Mouse (Mus musculus) liver, embryonic 18 days (tissue): ENCODE results near the gene Acvr1b. TPM values are rescaled to one million over a fixed set of nuclear protein-coding genes. Genes with fewer than 3 reads are reported as not detected.

Experiments
- polyA plus RNA-seq: library from polyadenylated mRNA; depleted of rRNA; stranded (reverse); fragments of >200 nt; gene quantifications from 2 replicates; pipeline ENCODE4 v1.2.3, GENCODE M21; 2012; rRNA removed

Acvr1b gene
- polyA plus RNA-seq, result 5.0 and 6.3 TPM in 2 replicates

DNA sequence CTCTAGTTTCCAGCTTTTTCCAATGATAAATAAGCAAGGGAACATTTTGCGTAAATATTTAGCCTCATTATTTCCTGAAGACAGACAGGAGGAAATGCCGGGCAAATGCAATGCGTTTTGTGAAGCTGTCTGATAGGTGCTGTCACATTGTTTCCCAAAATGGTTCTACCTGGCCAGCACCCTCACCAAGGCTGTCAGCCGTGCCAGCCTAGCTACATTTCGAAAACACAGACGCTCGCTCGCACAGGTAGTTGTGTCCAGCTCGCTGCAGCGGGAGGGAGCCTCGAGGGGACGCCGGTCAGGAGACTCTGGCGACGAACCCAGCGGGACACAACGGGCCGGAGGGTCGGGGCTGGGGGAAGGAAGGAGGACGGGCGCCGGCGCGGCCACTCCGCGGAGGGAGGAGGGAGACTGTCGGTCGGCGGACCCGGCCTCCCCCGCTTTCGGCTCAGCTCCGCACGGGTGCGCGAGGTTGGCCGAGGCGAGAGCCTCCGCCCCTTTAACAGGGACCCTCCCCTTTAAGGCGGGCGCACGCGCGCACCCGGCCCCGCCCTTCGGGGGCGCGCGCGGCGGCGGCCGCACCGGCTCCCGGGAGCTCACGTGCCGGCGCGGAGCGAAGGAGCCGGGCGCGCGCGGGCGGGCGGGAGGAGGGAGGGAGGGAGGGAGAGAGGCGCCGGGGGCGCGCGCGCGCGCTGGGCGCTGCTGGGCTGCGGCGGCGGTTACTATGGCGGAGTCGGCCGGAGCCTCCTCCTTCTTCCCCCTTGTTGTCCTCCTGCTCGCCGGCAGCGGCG lies at the start of gene Acvr1b:
Gene Acvr1b (plus strand): TSS at position 647 of the 791 bp plus-strand sequence.

DNA sequence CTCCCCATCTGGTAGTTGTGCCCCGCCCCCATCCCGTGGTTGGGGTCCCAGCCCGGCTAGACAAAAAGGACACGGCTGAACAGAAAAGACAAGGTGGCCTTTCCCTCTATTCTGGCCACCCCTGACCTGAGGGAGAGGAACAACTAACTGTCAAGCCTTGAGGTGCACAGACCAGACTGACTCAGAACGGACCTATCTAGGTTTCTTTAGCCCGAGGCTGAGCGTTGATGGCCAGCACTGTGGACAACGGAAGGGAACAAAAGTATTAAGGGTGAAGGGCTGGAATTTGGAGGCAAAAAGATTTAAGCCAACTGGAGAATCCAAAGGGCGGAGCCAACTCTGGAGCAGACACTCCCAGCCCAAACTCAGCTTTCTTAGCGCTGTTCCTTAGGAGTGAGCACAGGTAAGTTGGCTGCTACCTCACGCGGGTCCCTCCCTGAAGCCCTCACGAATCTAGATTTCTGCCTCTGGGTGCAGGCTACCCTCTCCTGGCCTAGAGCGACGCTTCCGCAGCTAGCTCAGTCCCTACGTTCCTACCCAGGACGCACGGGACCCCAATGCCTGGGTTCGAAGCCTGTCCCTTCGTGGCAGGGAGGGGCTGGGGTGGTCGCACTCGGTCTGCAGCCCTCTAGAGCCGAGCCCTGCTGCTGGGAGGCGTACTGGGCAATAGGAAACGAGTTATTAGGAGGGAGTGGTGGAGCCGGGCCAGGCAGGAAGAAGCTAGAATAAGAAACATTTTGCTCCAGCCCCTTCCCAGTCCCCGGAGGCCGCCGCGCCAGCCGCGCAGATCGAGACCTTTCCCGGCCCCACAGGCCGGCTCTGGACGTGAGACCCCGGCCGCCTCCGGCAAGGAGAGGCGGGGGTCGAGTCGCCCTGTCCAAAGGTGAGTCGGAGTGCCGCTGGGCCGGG lies 45.4 kb upstream of the Acvr1b start, which contains the start of gene Acvrl1:
Gene Acvrl1 (plus strand): TSS at position 342 of the 909 bp plus-strand sequence.

DNA sequence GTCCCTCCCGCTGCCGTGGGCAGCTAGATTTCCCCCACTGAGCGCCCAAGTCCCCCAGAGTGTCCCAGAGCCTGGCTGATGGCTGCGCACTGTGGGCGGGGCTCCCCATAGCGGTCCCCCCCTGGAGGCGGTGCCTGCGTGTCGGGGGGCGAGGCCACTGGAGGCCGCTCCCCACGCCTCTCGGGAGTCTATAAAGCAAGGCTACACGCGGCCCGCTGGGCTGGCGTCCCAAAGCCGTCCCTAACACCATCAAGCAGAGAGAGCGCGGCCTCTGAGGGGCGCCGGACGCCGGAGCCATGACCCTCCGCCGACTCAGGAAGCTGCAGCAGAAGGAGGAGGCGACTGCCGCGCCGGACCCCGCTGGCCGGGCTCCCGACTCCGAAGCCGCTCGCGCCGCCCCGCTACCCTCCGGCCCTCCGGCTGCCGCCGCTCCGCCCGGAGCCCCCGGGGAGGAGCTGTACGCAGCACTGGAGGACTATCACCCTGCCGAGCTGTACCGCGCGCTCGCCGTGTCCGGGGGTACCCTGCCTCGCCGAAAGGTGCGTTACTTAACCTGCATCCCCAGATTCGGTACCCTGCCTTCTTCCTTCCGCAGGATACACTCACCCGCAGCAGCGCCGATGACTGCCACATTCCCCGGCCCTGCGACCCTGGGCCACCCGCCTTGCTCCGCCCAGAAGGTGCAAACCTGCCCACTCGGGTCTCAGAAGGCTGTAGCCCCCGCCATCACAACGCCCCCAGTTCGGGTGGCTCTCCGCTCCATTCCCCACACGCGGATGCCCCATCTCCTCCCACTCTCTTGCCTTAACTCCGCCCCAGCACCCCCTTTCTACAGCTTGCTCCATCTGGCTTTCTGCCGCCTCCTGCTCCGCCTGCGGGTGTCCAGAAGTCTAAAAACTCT lies 50.4 kb downstream of the Acvr1b start, which contains the start of gene Grasp:
Gene Grasp (plus strand): TSS at position 183 of the 901 bp plus-strand sequence.

DNA sequence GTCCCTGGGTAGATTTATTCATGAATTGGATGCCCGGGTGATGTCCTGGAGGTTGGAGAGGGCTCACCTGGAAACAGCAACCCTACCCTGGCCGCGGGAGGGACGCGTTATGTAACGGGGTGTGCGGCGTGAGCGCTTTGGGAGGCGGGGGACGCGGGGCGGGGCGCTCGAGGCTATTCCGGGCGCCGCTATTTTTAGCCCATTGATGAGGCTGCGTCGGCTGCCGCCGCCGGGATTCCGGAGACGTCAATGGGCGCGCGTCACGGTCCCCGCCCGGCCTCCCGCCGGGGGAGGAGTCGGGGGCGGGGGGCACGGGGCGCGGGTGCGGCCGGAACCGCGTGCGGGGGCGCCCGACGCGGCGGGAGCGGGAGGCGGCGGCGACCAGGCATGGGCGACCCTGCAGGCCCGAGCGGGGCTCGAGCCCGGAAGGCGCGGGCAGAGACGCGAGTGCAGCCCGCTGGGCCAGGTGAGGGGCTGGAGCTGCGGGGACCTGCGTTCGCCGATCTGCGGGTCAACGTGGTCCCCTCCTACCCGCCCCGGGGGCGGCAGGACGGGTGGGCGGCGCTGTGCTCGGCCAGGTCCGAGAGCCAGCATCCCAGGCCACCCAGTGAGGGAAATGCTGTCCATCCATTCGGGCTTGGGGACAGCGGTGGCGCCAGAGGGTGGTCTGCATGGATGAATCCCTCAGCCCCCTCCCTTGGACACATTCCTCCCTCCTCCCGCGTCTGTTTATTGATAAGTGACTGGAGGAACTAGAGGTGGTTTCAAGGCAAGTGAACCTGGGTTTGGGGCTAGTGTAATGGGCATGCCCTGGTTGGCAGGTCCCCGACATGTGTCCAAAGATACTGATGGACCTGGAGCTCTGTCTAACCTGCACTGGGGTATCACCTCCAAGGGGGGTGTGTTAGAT lies 80.3 kb downstream of the Acvr1b start, which contains the start of gene Nr4a1:
Gene Nr4a1 (plus strand): TSS at position 384 of the 910 bp plus-strand sequence.

Other genes starting within 250 kb of the Acvr1b start
- gene Gm47841, start 126.7 kb upstream of the Acvr1b start, polyA plus RNA-seq, result not detected in 2 replicates
- gene Fignl2, start 95.5 kb upstream of the Acvr1b start, polyA plus RNA-seq, result 1.2 and 1.4 TPM in 2 replicates
- gene Ankrd33, start 58.3 kb upstream of the Acvr1b start, polyA plus RNA-seq, result not detected in 2 replicates
- gene Acvrl1, start 45.5 kb upstream of the Acvr1b start, polyA plus RNA-seq, result 3.8 and 4.6 TPM in 2 replicates
- gene Grasp, start 50.1 kb downstream of the Acvr1b start, polyA plus RNA-seq, result 0.85 and 1.2 TPM in 2 replicates
- 0.94 and 0.97 TPM in 2 replicates for gene Nr4a1, start 80.2 kb downstream of the Acvr1b start, polyA plus RNA-seq
- gene Atg101, start 110.2 kb downstream of the Acvr1b start, polyA plus RNA-seq, result 22.5 and 25.1 TPM in 2 replicates
- gene 6030408B16Rik, start 119.1 kb downstream of the Acvr1b start, polyA plus RNA-seq, result 0.43 and 0.51 TPM in 2 replicates
- 0.35 and 0.42 TPM in 2 replicates for gene Krt80, start 196.1 kb downstream of the Acvr1b start, polyA plus RNA-seq
- gene Krt7, start 237.0 kb downstream of the Acvr1b start, polyA plus RNA-seq, result 2.6 and 3.0 TPM in 2 replicates